Mouse (Mus musculus) adrenal gland, adult 18-20 months (tissue): ENCODE data around the gene Cd200r2. TPM values are rescaled to one million over a fixed set of nuclear protein-coding genes. Genes with fewer than 3 reads are reported as not detected.

Experiments
- DNase-seq, 2 experiments: peaks; one replicate each; pipeline ENCODE4 v3.0.0; 2021 to 2022; ENCODE audit warnings: low spot score in 2 of 2
- long read RNA-seq, 2 experiments: library from polyadenylated mRNA; stranded (forward); transcript quantifications; one replicate each; pipeline ENCODE4 v2.0.0; 2021
- total RNA-seq, 2 experiments: library from RNA; stranded (reverse); gene quantifications; 1 replicate in 1 of 2; 2 replicates in 1 of 2; pipeline ENCODE4 v1.2.3; 2021

Gene Cd200r2
- total RNA-seq: not detected
- long read RNA-seq, experiment 1: 0 reads
- long read RNA-seq, experiment 2: 0 reads

GRCm38 (mm10) chr16:44866797-44867196 is at the start of gene Cd200r2:
Gene Cd200r2 (plus strand): TSS chr16:44867097.
- DNase-seq: no peak

- DNase-seq: no peak
Observed at GRCm38 (mm10) chr16:44818010-44818409, 48.9 kb upstream of the Cd200r2 start.

- DNase-seq: no peak
Observed at GRCm38 (mm10) chr16:44820545-44820944, 46.4 kb upstream of the Cd200r2 start.

- no peak for DNase-seq
Observed at GRCm38 (mm10) chr16:44832286-44832685, 34.6 kb upstream of the Cd200r2 start.

GRCm38 (mm10) chr16:44833189-44833588 is 33.7 kb upstream of the Cd200r2 start:
- DNase-seq: peak; percentile 18 to 20

GRCm38 (mm10) chr16:44875178-44875577 is 8.3 kb downstream of the Cd200r2 start:
- no peak for DNase-seq

- no peak for DNase-seq
Observed at GRCm38 (mm10) chr16:44876625-44877024, 9.7 kb downstream of the Cd200r2 start.

- DNase-seq: no peak
Observed at GRCm38 (mm10) chr16:44877595-44877994, 10.7 kb downstream of the Cd200r2 start.

GRCm38 (mm10) chr16:44890814-44891213 is 23.9 kb downstream of the Cd200r2 start:
- DNase-seq: no peak

- no peak for DNase-seq
Observed at GRCm38 (mm10) chr16:44932016-44932415, 65.1 kb downstream of the Cd200r2 start.

GRCm38 (mm10) chr16:44943468-44943867 is 76.6 kb downstream of the Cd200r2 start, which contains the start of gene Cd200r3:
Gene Cd200r3 (plus strand): TSS chr16:44943678.
- no peak for DNase-seq

GRCm38 (mm10) chr16:44951360-44952114 is 84.6 kb downstream of the Cd200r2 start:
- no peak for DNase-seq

GRCm38 (mm10) chr16:44962296-44962695 is 95.4 kb downstream of the Cd200r2 start:
- DNase-seq: no peak

GRCm38 (mm10) chr16:44962777-44963176 is 95.9 kb downstream of the Cd200r2 start:
- DNase-seq: no peak

GRCm38 (mm10) chr16:44964526-44965374 is 97.9 kb downstream of the Cd200r2 start:
- DNase-seq: no peak

GRCm38 (mm10) chr16:44965428-44965827 is 98.5 kb downstream of the Cd200r2 start:
- DNase-seq: no peak

Other genes with a start within 250 kb of the Cd200r2 start
- 10 to 100 TPM; 12.6 to 14.8 TPM for gene Nepro, start 142.8 kb upstream of the Cd200r2 start, total RNA-seq
- gene Gtpbp8, start 120.7 kb upstream of the Cd200r2 start, total RNA-seq: 10 to 100 TPM; 12.1 to 16.1 TPM
- gene Cd200r1, start 101.4 kb upstream of the Cd200r2 start, total RNA-seq: under 1 TPM; 0.46 to 0.51 TPM
- under 1 TPM in 1 of 2 experiments, not detected in 1; 0.29 TPM for gene Cd200r4, start 55.4 kb upstream of the Cd200r2 start, total RNA-seq
- not detected for gene Cd200r3, start 76.6 kb downstream of the Cd200r2 start, total RNA-seq
- gene Ccdc80, start 226.3 kb downstream of the Cd200r2 start, total RNA-seq: 100 to 1,000 TPM in 1 of 2 experiments, 10 to 100 TPM in 1; 24.9 to 124 TPM